Mouse (Mus musculus) frontal cortex, postnatal 14 days (tissue): ENCODE measurements around the gene Mybph.

Source experiments
- DNase-seq, 2 experiments: peaks; one replicate each; pipeline ENCODE4 v3.0.0; 2022; ENCODE audit warnings: low spot score in 2 of 2

The Mybph gene

DNA sequence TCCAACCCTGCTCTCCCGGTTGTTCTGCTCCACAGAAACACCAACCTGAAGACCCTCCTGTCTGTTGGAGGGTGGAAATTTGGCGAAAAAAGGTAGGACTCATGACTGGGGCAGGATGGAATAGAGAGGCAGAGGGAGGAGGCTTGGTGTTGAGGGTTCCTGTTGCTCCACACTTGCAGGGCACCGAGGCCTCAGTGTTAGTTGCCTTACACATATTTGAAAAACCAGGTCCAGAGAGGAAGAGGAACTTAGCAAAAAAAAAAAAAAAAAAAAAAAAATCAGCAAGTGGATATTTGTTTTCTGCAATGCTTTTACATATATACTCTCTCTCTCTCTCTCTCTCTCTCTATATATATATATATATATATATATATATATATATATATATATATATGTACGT lies 9.2 kb upstream of the Mybph start:
- DNase-seq, result no peak

DNA sequence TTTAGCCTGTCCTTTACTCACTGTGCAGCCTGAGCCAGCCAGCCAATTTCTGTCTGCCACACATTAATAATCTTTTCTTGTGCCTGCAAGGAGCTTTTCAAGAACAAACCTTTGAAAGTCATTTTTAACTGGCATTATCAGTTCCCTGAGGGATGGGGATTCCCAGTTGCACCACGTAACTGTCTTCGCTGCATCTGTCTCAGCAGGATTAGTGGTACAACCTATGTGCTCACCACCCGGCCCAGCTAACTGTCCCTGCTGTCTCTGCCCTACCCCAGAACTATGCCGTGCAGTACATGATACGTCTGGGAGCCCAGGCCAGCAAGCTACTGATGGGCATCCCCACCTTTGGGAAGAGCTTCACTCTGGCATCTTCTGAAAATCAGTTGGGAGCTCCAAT lies 5.0 kb upstream of the Mybph start:
- DNase-seq, result no peak

DNA sequence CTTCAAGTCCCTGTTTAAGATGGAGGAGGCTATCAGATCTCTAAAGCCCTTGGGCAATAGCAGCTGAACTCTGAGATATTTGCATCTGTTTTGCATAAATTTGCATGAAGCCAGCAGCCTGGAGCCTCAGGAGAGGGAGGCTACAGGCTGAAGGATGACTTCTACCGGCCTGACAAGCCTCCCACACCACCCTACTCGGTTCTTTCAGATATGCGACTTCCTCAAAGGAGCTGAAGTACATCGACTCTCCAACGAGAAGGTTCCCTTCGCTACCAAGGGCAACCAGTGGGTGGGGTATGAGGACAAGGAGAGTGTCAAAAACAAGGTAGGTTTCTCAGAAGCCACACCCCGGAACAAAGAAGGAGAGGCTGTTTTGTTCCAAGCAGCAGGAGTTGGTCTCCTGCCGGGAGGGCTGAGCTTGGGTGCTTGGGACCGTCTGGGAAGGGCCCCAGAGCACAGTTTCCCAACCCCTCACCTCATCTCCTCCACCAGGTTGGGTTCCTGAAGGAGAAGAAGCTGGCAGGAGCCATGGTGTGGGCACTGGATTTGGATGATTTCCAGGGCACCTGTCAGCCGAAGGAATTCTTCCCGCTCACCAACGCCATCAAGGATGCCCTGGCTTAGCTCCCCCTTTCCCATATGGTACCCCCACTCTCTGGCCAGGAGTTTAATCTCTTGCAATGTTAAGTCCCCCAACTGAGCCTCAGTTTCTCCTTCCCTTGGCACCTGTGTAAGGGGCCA lies 4.1 kb upstream of the Mybph start:
- no peak for DNase-seq

DNA sequence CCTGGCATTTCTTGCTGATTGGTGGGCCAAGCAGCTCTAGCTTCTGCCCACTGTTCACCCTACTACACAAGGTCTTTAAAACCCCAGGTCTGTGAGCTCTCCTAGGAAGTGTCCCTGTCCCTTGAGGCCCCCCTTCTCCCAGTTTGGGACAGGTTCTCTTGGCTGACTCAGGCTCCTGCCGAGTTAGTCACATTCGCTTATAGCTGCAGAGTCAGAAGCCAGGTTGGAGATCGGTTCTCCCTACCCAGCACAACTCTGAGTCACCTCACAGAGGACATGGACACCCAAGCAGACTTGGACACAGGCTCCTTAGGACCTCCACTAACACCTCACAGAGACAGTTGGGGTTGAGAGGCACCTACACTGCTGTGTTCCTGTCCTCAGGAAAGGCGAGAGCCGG lies 2.1 kb upstream of the Mybph start:
- no peak for DNase-seq

DNA sequence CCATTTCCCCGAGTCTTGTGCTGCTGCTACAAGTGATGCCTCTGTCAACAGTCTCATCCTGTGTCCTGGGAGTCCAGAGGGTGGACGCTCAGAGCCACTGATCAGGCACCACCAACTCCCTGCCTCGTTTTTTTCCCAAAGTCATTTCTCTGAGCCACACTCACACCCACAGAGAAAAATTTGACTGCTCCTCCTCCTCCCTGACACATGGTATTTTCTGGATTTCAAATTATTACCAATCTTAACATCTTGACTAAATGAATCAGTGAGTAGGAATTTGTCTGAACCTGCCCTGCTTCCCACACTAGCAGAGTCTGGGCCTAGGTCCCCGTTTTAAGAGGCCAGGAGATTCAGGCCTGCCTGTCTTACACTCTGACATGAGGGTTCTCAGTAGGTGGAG lies 1.2 kb upstream of the Mybph start:
- no peak for DNase-seq

DNA sequence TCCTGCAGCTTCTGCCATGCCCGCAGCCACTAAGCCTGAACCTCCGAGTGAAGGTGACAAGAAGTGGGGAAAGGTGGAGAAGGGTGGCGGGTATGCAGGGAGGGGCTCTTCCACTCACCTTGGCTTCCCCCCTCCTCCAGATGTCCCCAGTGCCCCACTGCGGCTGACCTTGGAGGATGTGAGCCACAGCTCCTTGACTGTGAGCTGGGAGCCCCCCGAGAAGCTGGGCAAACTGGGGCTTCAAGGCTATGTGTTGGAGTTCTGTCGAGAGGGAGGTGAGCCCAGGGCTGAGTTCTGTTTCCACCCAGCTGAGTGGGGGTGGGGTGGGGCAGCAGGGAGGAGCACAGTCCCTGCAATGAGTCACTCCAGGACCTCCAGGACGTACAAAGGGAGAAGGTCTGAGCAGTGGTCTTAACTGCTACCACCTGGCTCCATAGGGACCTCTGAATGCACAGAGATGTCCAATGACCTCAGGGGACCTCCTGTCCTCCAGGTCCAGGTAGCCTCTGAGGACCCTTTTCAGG lies 488 bp downstream of the Mybph start:
- no peak for DNase-seq

DNA sequence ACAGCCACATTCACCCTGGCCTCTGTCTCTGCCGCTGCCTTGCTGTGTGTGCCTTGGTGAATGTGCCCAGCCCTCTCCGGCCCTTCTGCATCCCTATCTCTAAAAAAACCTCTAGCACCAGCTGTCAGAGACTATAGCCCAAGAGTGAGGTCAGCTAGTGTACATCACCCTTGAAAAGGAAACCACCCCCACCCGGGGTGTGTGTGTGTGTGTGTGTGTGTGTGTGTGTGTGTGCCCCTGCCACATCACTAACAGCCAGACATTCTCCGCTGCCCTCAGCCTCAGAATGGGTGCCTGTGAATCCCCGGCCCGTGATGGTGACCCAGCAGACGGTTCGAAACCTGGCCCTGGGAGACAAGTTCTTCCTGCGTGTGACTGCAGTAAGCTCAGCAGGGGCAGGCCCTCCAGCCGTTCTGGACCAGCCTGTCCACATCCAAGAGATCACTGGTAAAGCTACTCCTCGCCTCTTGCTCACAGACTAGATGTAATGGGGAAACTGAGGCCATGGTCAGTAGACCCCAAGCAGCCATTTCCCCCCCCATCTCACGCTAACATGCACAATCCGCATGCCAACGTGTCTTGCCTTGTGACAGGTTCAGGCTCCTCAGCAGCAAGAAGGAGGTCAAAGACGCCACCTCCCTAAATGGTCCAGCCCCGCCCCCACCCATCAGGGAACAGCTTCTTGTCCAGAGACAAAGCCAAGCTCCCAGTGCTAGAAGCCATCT lies 1.2 kb downstream of the Mybph start:
- no peak for DNase-seq

DNA sequence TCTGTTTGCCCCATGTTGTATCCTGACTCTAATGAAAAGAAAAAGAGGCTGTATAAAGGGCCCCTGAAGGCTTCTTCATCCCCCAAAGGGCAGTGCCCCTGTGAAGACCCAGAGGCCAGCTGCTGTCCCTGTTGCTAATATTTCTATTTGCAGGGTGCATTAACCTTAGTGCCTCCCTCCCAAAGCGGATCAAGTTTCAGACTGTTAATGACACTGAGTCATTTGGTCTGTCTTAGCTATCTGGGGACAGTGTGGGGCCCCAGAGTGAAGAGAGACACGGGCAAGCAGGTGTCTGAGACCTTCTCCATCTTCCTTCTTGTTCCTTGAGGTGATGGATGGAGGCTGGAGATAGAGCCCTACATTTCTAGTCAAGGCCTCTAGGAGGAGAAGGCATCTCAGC lies 1.9 kb downstream of the Mybph start:
- no peak for DNase-seq

DNA sequence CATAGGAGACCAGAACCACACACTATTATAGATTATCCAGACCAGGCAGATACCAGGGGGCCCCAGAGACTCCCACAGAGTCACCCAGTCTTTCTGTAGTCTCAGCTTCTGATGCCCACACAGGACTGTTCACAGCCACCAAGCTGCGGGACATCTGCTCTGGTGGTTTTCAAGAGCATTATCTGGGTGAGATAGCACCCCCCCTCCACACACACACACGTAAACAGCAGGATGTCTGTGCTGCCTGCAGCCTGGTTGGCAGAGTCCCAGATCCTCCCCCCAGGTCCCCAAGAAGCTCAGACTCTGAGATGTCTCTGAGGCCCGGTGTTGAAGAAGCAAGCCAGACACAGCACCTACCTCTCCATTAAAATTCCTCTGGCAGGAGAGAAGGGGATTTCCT lies 2.3 kb downstream of the Mybph start:
- DNase-seq, result no peak

DNA sequence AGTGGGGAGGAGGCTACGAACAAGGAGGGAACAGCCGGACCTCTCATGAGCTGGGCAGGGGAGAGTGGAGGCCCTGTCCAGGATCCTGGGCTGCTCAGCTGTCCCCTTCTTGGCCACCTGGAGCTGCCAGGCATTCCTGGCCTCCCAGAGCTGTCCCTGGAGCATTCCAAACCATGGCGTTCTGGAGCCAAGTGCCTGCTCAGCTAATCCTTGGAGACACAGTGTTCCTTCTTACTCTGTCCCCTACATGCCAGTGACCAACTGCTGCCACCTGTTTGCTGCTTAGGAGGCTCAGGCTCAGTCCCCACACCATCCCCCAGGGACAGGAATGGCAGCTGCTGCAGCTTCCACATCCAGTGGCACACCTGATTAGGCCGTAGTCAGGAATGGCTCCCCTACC lies 2.7 kb downstream of the Mybph start:
- DNase-seq, result no peak

DNA sequence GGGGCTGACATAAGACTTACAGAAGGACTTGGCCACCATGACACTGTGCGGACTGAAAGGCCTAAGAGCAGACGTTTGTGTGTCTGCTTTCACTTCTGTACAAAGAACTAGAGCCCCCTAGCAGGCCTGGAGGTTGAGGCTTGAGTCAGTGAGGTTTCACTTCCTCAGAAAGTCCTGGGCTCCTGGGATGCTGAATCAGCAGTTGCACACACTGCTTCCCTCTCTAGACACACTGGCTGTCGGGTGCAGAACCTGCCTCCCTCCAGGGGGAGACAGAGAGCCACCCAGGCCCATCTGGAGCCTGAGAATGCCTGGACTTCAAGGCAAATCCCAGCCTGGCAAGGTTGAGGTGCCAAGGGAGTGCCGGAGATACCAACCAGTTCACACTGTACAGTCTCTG lies 3.1 kb downstream of the Mybph start:
- peak; percentile 74 to 78 for DNase-seq

DNA sequence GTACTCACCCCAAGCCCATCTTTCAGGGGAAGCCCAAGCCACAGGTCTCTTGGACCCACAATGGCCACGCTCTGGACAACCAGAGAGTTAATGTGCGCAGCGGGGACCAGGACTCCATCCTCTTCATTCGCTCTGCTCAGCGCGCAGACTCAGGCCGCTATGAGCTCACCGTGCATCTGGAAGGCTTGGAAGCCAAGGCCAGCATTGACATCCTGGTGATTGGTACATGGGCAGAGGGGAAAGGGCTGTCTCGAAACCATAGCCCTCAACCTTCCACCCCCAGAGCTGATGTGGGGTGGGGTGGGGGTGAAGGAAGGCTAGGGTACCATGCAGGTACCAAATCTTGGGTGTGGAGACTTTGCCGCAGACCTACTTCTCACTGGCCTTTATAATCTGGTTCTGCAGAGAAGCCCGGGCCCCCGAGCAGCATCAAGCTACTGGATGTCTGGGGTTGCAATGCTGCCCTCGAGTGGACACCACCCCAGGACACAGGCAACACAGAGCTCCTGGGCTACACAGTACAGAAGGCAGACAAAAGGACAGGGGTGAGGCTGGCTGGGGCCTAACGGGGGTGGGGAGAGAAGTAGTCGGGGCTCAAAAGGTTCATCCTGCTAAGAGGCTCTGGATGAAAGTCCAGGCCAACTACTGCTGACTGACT lies 4.2 kb downstream of the Mybph start:
- no peak for DNase-seq

DNA sequence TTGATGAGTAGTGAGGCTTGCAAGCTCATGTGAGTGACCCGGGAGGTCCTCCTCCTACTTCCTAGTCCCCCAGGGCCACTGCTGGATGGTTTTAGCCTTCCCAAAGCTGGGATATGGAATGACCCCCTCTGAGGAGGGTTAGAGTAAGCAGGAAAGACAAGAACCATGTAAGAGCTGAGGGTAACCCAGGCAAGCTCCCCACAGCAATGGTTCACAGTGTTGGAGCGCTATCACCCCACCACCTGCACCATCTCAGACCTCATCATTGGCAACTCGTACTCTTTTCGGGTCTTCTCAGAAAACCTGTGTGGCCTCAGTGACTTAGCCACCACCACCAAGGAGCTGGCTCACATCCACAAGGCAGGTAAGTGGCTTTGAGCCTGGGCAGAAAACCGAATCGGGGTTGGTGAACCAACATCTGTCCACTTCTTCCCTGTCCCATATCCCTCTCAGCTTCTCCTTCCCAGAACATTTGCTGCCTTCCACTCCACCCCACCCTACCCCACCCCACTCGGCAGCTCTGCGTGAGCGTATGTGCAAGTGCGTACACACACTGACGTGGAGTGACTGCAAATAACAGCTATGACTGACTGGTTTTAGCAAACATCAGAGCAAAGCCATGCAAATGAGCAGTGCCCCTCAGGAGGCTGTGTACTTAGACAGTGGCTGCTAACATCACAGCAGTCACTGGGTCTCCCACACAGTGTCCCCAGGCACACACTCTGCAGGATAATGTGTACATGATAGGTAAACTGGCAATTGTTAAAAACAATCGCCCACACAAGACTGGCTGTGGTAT lies 5.1 kb downstream of the Mybph start:
- DNase-seq, result no peak

DNA sequence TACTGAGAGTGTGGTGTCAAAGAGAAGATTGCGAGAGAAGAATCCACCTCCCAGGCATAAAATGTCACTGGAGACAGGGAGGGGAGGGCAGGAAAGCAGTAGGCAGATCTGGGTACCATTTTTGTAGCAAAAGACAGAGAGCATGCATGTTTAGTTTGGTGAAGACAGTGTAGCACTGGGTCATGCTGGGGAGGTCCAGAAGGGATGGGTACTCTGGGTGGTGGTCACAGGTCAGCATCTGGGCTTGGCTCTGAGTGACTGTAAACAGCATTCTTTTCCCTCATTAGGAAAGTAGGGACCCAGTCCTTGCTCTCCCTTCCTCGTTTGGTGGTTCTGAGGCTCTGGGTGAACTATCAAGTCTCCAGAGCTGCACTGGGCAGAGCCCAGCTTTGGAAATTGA lies 7.2 kb downstream of the Mybph start:
- no peak for DNase-seq

DNA sequence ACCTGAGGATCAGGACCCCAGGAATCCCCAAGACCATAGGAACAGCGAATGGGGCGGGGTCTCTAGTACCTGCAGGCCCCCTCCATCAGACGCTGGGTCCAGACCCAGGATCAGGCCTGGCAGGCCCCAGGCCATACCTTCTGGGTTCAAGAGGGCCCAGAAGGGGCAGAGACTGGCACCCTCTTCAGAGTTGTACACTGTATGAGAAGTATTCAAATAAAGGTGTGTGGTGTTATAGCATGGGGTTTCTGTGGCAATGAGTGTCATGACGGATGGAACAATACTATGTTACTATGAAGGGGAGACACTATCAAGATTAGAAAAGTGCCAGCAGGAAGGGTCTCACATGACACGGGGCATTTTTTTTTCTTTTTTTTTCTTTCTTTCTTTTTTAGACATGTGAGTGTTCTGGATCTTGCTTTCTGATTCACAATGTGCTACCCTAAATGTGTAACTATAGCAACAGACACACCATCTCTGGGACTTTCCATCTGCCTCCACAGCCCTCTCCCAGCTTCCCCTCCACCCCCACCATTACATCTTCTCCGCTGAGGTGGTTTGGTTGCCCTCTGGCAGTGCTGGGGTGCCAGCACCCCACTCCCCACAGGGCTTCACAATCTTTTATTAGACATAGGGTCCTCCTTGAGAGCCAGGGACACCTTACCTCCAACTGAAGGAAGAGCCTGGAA lies 7.9 kb downstream of the Mybph start:
- DNase-seq, result no peak

DNA sequence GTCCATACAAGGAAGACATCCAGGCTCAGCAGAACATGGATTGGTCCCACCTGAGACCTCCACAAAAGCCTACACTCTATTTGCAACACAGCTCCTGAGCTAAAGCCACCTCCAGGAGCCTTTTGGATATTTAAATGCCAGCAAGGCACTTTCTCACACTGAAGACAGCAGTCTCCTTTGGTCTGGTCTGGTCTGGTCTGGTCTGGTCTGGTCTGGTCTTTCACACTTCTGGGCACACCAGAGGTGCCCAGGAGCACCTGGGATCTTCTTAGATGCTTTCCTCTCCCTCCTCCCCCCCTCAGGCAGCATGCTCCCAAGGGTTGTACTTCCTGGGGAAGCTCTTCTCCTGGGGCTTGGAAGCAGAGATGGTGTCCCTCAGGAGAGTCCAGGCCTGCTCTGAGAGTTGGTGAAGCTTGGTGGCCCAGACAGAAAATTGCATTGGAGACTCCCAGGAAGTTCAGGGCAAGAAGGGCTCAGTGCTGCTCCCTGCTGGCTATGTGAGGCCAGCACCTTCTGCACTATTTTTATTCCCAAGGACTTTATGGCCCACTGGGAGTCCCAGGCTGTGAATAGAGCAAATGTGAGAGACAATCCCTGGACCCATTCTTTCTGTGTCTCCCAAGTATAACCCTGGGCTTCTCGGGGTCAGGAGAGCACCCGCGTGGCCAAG lies 8.6 kb downstream of the Mybph start:
- DNase-seq, result no peak

DNA sequence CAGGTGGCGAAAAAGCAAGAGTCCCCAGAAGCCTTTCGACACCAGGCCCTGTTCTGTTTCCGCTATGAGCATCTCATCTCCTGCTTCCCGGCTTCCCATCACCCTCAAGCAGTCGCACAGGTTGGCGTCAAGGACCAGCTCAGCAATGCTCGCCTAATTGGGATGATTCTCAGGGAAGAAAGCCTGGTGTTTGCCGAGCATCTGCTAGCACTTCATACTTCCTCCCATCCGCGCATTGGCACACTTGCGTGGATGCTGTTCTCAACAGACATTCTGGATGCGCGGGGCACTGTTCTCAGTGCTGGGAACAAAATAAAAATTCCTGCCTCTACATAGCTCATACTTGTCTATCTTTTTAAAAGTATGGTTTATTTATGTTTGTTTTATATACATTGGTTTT lies 11.0 kb downstream of the Mybph start:
- no peak for DNase-seq

DNA sequence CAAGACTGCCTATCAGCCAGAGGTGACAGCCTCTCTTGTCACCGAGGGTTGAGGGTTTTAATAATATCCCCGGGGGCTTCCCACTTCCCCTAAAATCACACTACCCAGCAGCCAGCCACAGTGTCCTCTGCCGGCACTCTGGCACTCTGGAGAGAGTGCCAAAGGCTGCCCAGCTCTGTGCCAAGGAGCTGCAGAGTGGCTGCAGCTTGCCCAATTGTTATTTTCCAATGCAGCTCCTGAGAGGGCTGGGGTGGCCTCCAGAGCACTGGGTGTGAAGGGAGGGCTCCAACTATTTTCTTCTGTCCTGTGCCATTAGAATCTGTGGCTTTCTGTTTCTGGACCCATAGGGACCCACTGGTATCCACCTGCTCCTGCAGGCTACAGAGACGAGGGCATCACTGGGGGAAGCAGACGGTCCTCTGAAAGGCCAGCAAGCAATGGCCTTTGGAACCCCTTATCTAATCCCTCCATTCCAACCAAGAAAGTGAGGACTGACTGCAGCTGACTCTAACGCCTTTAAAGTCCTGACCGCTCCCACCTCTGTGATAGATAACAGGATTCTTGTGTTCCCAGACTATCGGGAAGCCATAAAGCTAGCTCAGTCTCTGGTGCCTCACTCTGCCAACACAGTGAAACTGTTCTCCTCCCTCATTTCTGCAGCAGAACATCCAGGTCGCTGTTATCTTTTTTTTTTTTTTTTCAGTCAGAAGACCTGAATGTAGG lies 12.2 kb downstream of the Mybph start:
- no peak for DNase-seq

DNA sequence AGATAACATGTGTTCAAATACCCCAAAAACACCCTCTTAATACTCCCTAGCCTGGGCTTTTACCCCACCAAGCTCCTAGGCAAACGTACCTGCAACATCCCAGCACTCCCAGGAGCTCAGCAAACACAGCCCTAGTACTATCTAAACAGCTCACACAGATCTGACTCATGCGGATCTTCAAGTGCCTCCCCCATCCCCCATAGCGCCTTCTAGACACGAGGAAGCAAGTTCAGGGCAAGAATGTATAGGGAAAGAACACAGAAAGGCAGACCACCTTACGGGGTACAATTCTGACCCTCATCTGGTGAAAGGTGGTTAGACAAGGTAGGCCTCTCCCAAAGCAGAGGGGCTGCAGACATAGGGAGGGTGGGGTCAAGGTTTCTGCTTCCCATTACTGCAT lies 12.8 kb downstream of the Mybph start:
- DNase-seq, result no peak

DNA sequence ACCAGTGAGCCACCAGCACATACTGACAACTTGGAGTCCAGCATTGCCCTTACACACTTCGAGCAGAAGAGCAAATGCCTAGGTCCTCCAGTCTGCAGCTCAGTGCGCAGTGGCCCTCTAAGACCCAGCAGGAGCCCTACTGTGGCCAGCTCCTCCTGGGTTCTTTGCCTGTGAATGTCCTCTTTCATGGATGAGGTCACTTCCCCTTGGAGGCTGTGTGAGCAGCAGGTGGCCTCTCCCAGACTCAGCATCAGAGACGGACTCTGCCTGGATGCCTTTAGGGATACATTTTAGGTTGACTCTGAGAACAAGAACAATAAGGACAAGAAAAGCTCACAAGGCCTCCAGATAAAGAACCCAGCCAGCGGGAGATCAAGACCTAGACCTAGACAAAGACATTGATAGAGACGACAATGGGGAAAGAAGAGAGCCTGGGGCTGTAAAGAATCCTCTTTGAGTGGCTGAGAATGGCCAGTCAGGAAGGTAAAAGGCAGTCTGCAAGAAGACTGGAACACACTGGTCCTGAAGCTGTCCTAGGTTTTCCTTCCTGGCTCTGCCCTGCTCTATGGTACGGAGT lies 17.0 kb downstream of the Mybph start:
- DNase-seq, result no peak
